Mouse (Mus musculus) CH12.LX (cell line): ENCODE data around the gene 3110009E18Rik.

Source experiments
- CTCF ChIP-seq, 2 experiments: IDR thresholded peaks in 1 of 2; conservative IDR thresholded peaks in 1 of 2; 2 replicates each; pipeline ENCODE4 v1.5.1; 2011 to 2012; ENCODE audit warnings: low read depth in 2 of 2, low read length in 2 of 2, improper control_type of control experiment in 1 of 2, inconsistent platforms in 1 of 2, mild to moderate bottlenecking in 1 of 2, moderate library complexity in 1 of 2
- MAFK ChIP-seq: IDR thresholded peaks from 2 replicates; pipeline ENCODE4 v1.6.1; 2011; ENCODE audit warnings: low read length, improper control_type of control experiment; ENCODE audit not compliant: insufficient replicate concordance
- MXI1 ChIP-seq: IDR thresholded peaks from 2 replicates; pipeline ENCODE4 v1.6.1; 2011; ENCODE audit warnings: mild to moderate bottlenecking, low read depth, low read length, improper control_type of control experiment
- POLR2A ChIP-seq: IDR thresholded peaks from 2 replicates; pipeline ENCODE4 v1.6.1; 2011; ENCODE audit warnings: low read depth, mild to moderate bottlenecking, improper control_type of control experiment, low read length
- POLR2AphosphoS2 ChIP-seq: IDR thresholded peaks from 2 replicates; pipeline ENCODE4 v1.6.1; 2011; ENCODE audit warnings: low read depth, low read length, improper control_type of control experiment
- SIN3A ChIP-seq: IDR thresholded peaks from 2 replicates; pipeline ENCODE4 v1.6.1; 2012; ENCODE audit warnings: low read length, improper control_type of control experiment, inconsistent platforms
- TCF12 ChIP-seq: IDR thresholded peaks from 2 replicates; pipeline ENCODE4 v1.6.1; 2014; ENCODE audit warnings: low read depth, mild to moderate bottlenecking, inconsistent platforms, low read length, improper control_type of control experiment
- ZC3H11A ChIP-seq: IDR thresholded peaks from 2 replicates; pipeline ENCODE4 v1.6.1; 2012; ENCODE audit warnings: low read depth, mild to moderate bottlenecking, inconsistent platforms, low read length, improper control_type of control experiment
- ZMIZ1 ChIP-seq: IDR thresholded peaks from 2 replicates; pipeline ENCODE4 v1.6.1; 2012; ENCODE audit warnings: low read depth, mild to moderate bottlenecking, inconsistent platforms, low read length, improper control_type of control experiment

GRCm38 (mm10) chr1:120080632-120081031 lies 40.4 kb upstream of the 3110009E18Rik start:
- TF ChIP-seq ZMIZ1 (no peak), MXI1 (no peak), TCF12 (no peak), CTCF (conservative IDR thresholded peaks at IDR 0.05 in 1 of 2, IDR thresholded peaks at IDR 0.05 in 1 of 2; ENCODE audit: low read depth in 2 of 2, low read length in 2 of 2) (no peak), POLR2AphosphoS2 (no peak), SIN3A (no peak), POLR2A (no peak), ZC3H11A (no peak), MAFK (no peak)
